Mouse (Mus musculus): ENCODE results near the gene Ankrd22.

- no peak for TF ChIP-seq POLR2A (IDR thresholded peaks at IDR 0.05; ENCODE audit: borderline replicate concordance, low read depth, low read length)
- no peak for TF ChIP-seq CTCF (IDR thresholded peaks at IDR 0.05; ENCODE audit: low read depth, low read length)
Observed at GRCm38 (mm10) chr19:34209031-34209430, 43.2 kb upstream of the Ankrd22 start.
